Mouse (Mus musculus): ENCODE results near the gene Dpt. TPM values are rescaled to one million over a fixed set of nuclear protein-coding genes. Genes with fewer than 3 reads are reported as not detected.

Gene Dpt
- polyA plus RNA-seq, 1 experiment from 2014 or later: 6.0 TPM

DNA sequence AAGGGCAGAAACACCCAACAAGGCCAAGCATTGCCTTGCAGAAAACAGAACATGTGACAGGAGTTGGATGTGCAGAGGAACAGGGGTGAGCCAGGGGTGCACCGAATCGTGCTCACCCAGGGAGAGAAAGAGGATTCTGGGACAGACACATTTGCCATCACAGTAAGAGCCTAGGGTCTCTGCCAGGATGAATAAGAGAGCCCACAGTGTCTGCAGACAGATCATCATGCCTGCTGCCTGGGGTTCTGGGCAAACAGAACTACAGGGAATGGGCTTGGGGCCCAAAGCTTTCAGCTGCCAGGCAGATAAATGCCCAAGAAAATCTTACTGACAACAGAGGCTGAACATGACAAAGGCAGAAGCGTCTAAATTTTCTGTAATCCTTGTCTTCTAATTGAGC is 14.9 kb downstream of the Dpt start:
- no peak overlapping the region for H3K4me3 ChIP-seq (ENCODE audit: low read length)
- no peak overlapping the region for H3K27ac ChIP-seq (ENCODE audit: low read length)
- H3K9me3 ChIP-seq (ENCODE audit: low read length): no peaks in the 10 kb centered on the region
- WGBS: 89% methylated on average over 3 of the region's 3 CpGs
- no peak overlapping the region for H3K9ac ChIP-seq (replicated peaks; ENCODE audit: low read length)
- ATAC-seq (ENCODE audit: low FRiP score, low TSS enrichment): no peak
- no peaks in the 10 kb centered on the region for H3K4me1 ChIP-seq (ENCODE audit: insufficient read depth, low read length)
- H3K27me3 ChIP-seq (ENCODE audit: insufficient read depth, low read length): no peaks in the 10 kb centered on the region
- H3K4me2 ChIP-seq (replicated peaks; ENCODE audit: low read depth, low read length): no peak overlapping the region
- H3K36me3 ChIP-seq (ENCODE audit: insufficient read depth, low read length): no peaks in the 10 kb centered on the region

DNA sequence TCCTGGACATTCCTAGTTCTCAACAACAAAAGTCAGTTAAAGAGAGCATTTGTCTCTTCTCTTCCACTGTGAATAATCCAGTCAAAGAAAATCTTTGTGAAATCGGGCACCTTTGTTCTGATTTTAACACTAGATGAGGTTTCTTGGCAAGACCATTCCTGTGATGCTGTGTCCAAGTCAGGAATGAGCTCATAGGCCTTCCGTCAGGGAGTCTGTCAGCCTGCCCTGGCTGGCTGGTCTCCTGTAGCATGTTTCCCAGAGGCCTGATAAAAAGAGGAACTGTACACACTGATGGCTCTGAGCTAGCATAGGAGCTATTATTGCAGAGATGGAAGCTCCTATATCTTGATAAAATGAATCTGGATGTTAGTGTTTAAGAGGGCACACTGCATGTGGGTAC is 17.8 kb downstream of the Dpt start:
- no peaks in the 10 kb centered on the region for H3K9me3 ChIP-seq (ENCODE audit: low read length)
- 78% methylated on average over 2 of the region's 2 CpGs for WGBS

DNA sequence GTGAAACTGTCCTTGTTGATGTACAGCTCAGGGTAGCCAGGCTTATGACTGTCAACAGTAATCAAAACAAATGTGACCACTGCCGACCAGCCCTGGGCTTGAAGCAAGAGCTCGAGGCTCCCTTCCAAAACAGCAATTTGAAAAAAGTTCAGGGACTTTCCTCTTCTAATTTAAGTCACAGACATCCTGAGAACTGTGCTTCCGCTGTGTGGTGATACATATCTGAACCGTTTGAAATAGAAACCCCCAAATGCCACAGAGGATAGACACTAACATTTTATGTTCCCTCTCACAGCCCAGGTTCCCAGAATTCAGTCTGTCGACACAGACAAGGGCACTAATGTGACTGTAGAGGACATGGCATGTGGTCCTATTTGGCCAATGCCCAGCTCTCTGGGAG is 18.9 kb downstream of the Dpt start:
- WGBS: 62% methylated on average over 5 of the region's 5 CpGs
- no peaks in the 10 kb centered on the region for H3K9me3 ChIP-seq (ENCODE audit: low read length)

More for the DNA sequence above, 17.8 kb downstream of the Dpt start:
- H3K4me3 ChIP-seq (ENCODE audit: low read length): no peak overlapping the region
- H3K36me3 ChIP-seq (ENCODE audit: insufficient read depth, low read length): no peaks in the 10 kb centered on the region
- H3K27me3 ChIP-seq (ENCODE audit: insufficient read depth, low read length): no peaks in the 10 kb centered on the region
- H3K27ac ChIP-seq (ENCODE audit: low read length): no peak overlapping the region
- no peaks in the 10 kb centered on the region for H3K4me1 ChIP-seq (ENCODE audit: insufficient read depth, low read length)
- no peak for ATAC-seq (ENCODE audit: low FRiP score, low TSS enrichment)
- H3K4me2 ChIP-seq (replicated peaks; ENCODE audit: low read depth, low read length): no peak overlapping the region
- H3K9ac ChIP-seq (replicated peaks; ENCODE audit: low read length): no peak overlapping the region

DNA sequence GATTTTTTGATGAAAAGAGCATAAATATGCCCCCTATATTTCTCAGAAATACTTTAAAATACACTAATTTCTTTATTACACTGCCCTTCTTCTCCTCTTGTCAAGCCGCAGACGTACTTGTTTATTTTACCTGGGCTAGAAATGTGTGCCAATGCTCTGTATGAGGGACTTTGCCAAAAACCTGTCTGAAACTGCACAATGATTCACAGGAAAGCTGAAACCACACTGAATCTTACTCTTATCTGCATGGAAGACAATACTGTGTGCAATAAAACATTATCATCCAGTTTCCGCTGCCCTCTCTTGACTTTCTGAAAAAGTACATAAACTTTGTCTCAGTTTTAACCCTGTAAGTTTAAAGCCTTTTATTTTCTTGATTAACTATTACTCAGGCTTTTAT is 20.9 kb downstream of the Dpt start:
- WGBS: 70% methylated on average over 3 of the region's 3 CpGs
- H3K27me3 ChIP-seq (ENCODE audit: insufficient read depth, low read length): no peaks in the 10 kb centered on the region

More for the DNA sequence above, 18.9 kb downstream of the Dpt start:
- H3K9ac ChIP-seq (replicated peaks; ENCODE audit: low read length): no peak overlapping the region
- H3K4me3 ChIP-seq (ENCODE audit: low read length): no peak overlapping the region
- H3K4me2 ChIP-seq (replicated peaks; ENCODE audit: low read depth, low read length): no peak overlapping the region
- no peaks in the 10 kb centered on the region for H3K4me1 ChIP-seq (ENCODE audit: insufficient read depth, low read length)
- no peaks in the 10 kb centered on the region for H3K27me3 ChIP-seq (ENCODE audit: insufficient read depth, low read length)
- H3K36me3 ChIP-seq (ENCODE audit: insufficient read depth, low read length): no peaks in the 10 kb centered on the region
- no peak for ATAC-seq (ENCODE audit: low FRiP score, low TSS enrichment)
- no peak overlapping the region for H3K27ac ChIP-seq (ENCODE audit: low read length)

DNA sequence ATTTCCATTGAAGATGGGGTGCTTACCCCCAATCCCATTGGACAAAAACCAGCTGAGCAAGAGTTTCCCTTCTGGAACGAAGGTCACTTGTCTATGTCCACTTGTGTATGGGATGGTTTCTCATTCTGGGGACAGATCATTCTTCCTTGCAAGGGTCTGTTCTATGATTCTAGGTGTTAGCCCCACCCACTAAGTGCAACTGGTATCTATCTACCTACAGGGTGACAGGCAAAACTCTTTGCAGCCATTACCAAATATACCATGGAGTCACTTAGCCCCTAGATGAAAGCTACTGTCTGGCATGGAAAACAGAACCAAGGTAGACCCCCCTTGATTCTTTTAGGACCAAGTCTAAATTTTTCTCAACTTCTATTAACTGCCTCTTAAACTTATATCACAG is 24.9 kb downstream of the Dpt start:
- ATAC-seq (ENCODE audit: low FRiP score, low TSS enrichment): no peak
- no peak overlapping the region for H3K9ac ChIP-seq (replicated peaks; ENCODE audit: low read length)
- no peak overlapping the region for H3K4me2 ChIP-seq (replicated peaks; ENCODE audit: low read depth, low read length)
- no peak overlapping the region for H3K27ac ChIP-seq (ENCODE audit: low read length)
- H3K36me3 ChIP-seq (ENCODE audit: insufficient read depth, low read length): no peaks in the 10 kb centered on the region
- H3K4me3 ChIP-seq (ENCODE audit: low read length): no peak overlapping the region
- no peaks in the 10 kb centered on the region for H3K4me1 ChIP-seq (ENCODE audit: insufficient read depth, low read length)
- H3K9me3 ChIP-seq (ENCODE audit: low read length): no peaks in the 10 kb centered on the region
- whole genome bisulfite sequencing: 84% methylated on average over 1 of the region's 1 CpGs
- no peaks in the 10 kb centered on the region for H3K27me3 ChIP-seq (ENCODE audit: insufficient read depth, low read length)

More for the DNA sequence above, 20.9 kb downstream of the Dpt start:
- H3K36me3 ChIP-seq (ENCODE audit: insufficient read depth, low read length): no peaks in the 10 kb centered on the region
- no peaks in the 10 kb centered on the region for H3K9me3 ChIP-seq (ENCODE audit: low read length)
- no peak overlapping the region for H3K27ac ChIP-seq (ENCODE audit: low read length)
- H3K4me3 ChIP-seq (ENCODE audit: low read length): no peak overlapping the region
- no peak overlapping the region for H3K4me2 ChIP-seq (replicated peaks; ENCODE audit: low read depth, low read length)
- H3K4me1 ChIP-seq (ENCODE audit: insufficient read depth, low read length): no peaks in the 10 kb centered on the region
- no peak for ATAC-seq (ENCODE audit: low FRiP score, low TSS enrichment)
- no peak overlapping the region for H3K9ac ChIP-seq (replicated peaks; ENCODE audit: low read length)

DNA sequence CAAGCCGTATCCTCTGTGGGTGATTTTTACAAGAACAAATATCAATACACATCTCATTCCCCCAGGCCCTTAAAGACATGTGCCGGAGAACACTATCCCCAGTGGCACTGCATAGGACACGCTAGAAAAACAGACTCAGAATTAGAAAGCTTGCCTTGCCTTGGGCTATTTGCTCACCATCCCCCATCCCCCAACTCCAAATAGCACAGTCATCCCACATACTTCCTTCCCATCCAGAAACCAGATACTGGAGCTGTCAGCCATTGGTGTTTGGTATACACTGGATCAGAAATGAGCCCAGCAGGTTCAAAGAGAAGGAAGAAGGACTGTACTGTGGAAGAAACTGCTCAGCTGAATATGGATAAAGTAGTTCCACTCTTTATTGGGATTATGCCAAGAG is 25.4 kb downstream of the Dpt start:
- H3K36me3 ChIP-seq (ENCODE audit: insufficient read depth, low read length): no peaks in the 10 kb centered on the region
- no peak overlapping the region for H3K9ac ChIP-seq (replicated peaks; ENCODE audit: low read length)
- no peaks in the 10 kb centered on the region for H3K4me1 ChIP-seq (ENCODE audit: insufficient read depth, low read length)
- no peak for ATAC-seq (ENCODE audit: low FRiP score, low TSS enrichment)
- WGBS: 60% methylated on average over 3 of the region's 3 CpGs
- H3K27me3 ChIP-seq (ENCODE audit: insufficient read depth, low read length): no peaks in the 10 kb centered on the region
- H3K4me2 ChIP-seq (replicated peaks; ENCODE audit: low read depth, low read length): no peak overlapping the region
- H3K27ac ChIP-seq (ENCODE audit: low read length): no peak overlapping the region
- H3K4me3 ChIP-seq (ENCODE audit: low read length): no peak overlapping the region
- H3K9me3 ChIP-seq (ENCODE audit: low read length): no peaks in the 10 kb centered on the region

DNA sequence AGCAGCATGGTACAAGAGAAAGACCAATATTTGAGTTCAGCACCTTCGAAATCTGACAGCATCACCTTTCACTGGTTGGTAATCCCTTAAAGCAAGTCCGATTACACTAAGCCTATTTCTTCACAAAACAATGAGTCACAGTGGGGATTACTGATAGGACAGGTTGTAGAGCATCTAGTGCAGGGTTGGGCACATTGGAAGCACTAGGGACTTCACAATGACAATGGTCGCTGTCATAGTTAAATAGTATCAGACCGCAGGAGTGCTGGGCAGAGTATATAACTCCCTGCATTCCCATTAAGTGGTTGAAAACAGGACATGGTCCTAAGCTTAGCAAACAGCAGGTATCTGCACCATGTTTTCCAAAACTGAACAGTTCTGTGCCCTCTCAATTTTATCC is 25.8 kb downstream of the Dpt start:
- Histone ChIP-seq H3K4me2 (replicated peaks; ENCODE audit: low read depth, low read length) (no peak overlapping the region), H3K9ac (replicated peaks; ENCODE audit: low read length) (no peak overlapping the region), H3K27ac (ENCODE audit: low read length) (no peak overlapping the region), H3K36me3 (ENCODE audit: insufficient read depth, low read length) (no peaks in the 10 kb centered on the region), H3K4me3 (ENCODE audit: low read length) (no peak overlapping the region), H3K27me3 (ENCODE audit: insufficient read depth, low read length) (no peaks in the 10 kb centered on the region), H3K9me3 (ENCODE audit: low read length) (no peaks in the 10 kb centered on the region), H3K4me1 (ENCODE audit: insufficient read depth, low read length) (no peaks in the 10 kb centered on the region)
- ATAC-seq (ENCODE audit: low FRiP score, low TSS enrichment): no peak
- 88% methylated on average over 4 of the region's 4 CpGs for WGBS

DNA sequence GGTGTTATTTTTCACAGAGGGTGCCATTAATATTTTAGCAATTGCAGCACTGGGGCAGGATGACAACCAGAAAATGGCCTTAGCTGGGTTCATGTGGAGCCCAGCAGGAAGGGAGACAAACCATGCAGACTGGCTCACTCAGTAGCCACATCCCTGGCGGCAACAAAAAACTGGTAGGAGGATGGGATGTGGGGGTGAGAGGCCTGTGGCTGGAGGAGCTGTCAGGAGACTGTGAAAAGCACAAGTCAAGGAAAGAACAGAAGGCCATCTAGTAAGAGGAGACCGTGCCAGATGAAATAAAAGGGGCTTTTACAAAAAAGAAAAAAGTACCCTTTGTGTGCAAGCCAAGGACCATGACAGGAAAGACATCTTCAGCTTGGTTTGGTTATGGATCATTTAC is 28.5 kb downstream of the Dpt start:
- Histone ChIP-seq H3K9ac (replicated peaks; ENCODE audit: low read length) (no peak overlapping the region), H3K4me2 (replicated peaks; ENCODE audit: low read depth, low read length) (no peak overlapping the region), H3K27ac (ENCODE audit: low read length) (no peak overlapping the region), H3K36me3 (ENCODE audit: insufficient read depth, low read length) (no peaks in the 10 kb centered on the region), H3K4me1 (ENCODE audit: insufficient read depth, low read length) (no peaks in the 10 kb centered on the region), H3K4me3 (ENCODE audit: low read length) (no peak overlapping the region), H3K9me3 (ENCODE audit: low read length) (no peaks in the 10 kb centered on the region), H3K27me3 (ENCODE audit: insufficient read depth, low read length) (no peaks in the 10 kb centered on the region)
- WGBS: 54% methylated on average over 2 of the region's 2 CpGs
- ATAC-seq (ENCODE audit: low FRiP score, low TSS enrichment): no peak

DNA sequence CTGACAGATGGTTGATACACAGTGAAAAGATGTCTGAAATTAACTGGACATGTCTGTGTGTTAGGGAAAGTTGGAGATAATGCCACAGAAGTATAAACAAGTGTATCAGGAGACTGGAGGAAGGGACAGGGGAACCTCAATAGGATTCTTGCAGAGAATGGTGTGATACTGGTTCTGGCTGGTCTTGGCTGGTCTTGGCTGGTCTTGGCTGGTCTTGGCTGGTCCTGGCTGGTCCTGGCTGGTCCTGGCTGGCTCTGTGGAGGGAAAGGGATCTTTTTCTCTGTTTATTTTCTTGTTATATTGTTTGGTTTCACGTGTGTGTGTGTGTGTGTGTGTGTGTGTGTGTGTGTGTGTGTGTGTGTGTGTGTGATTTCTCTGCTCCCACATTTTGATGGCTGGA is 33.4 kb downstream of the Dpt start:
- Histone ChIP-seq H3K27ac (ENCODE audit: low read length) (no peak overlapping the region), H3K9ac (replicated peaks; ENCODE audit: low read length) (no peak overlapping the region), H3K4me1 (ENCODE audit: insufficient read depth, low read length) (no peaks in the 10 kb centered on the region), H3K36me3 (ENCODE audit: insufficient read depth, low read length) (no peaks in the 10 kb centered on the region), H3K4me3 (ENCODE audit: low read length) (no peak overlapping the region), H3K27me3 (ENCODE audit: insufficient read depth, low read length) (no peaks in the 10 kb centered on the region), H3K4me2 (replicated peaks; ENCODE audit: low read depth, low read length) (no peak overlapping the region), H3K9me3 (ENCODE audit: low read length) (no peaks in the 10 kb centered on the region)
- ATAC-seq (ENCODE audit: low FRiP score, low TSS enrichment): no peak
- 40% methylated on average over 1 of the region's 1 CpGs for WGBS

DNA sequence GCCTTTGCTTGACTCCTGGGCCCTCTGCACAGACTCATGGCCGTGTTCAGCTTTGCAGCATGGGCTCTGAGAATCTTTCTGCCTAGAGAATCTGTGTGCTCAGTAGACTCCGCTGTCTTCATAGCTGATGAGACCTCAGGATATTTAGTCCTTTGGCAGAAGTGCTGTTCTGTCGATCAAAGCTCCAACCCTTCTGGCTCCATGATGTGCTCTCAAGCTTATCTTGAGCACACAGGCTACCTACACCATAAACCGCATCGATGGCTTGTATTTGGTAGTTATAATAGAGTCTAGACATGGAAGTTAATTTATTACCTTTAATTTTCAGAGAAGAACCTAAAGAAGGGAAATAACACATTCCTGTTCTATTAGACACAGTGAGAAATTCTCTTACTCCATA is 36.0 kb downstream of the Dpt start:
- Histone ChIP-seq H3K27ac (ENCODE audit: low read length) (no peak overlapping the region), H3K9ac (replicated peaks; ENCODE audit: low read length) (no peak overlapping the region), H3K27me3 (ENCODE audit: insufficient read depth, low read length) (no peaks in the 10 kb centered on the region), H3K36me3 (ENCODE audit: insufficient read depth, low read length) (no peaks in the 10 kb centered on the region), H3K9me3 (ENCODE audit: low read length) (no peaks in the 10 kb centered on the region), H3K4me2 (replicated peaks; ENCODE audit: low read depth, low read length) (no peak overlapping the region), H3K4me3 (ENCODE audit: low read length) (no peak overlapping the region), H3K4me1 (ENCODE audit: insufficient read depth, low read length) (no peaks in the 10 kb centered on the region)
- 86% methylated on average over 5 of the region's 5 CpGs for WGBS
- ATAC-seq (ENCODE audit: low FRiP score, low TSS enrichment): no peak
